Comparison of ENCODE assay signal across 12 mouse cellular contexts in genomic region chr9:119181241-119181728, GRCm38 (mm10). TPM values are rescaled to one million over a fixed set of nuclear protein-coding genes. Genes with fewer than 3 reads are reported as not detected.
A peak's percentile ranks its signal among the peaks of the same experiment; 100 is the strongest.
DNase-seq lines count a peak whose midpoint lies in the region; ATAC-seq and TF ChIP-seq lines count a peak whose summit lies in the region.
"Had no signal": no experiment of that assay in that cellular context is flagged by ENCODE, and none has a peak within 500 bp of the region (broad histone marks: within the 10 kb centered on the region; RNA-seq: fewer than 3 reads in every experiment).

No protein-coding gene starts in this region.

- intact Hi-C loops in gastrocnemius, adult 2 months (cut with DNase I) = no loop called here
- intact Hi-C loops in gastrocnemius, postnatal 14 days (cut with DNase I; ENCODE audit: low total_unique reads) = no loop called here
- intact Hi-C loops in left cerebral cortex, postnatal 25 days (cut with DNase I) = no loop called here

- H3K4me1 ChIP-seq in stomach, embryonic 16.5 days (ENCODE audit: control insufficient read depth, insufficient read depth, low read length) = peaks cover 8% of the 10 kb centered on the region; the same call in 1 of the 2 replicates
- H3K4me1 ChIP-seq: stomach, embryonic 15.5 days had no signal

- H3K4me2 ChIP-seq in stomach, embryonic 16.5 days (ENCODE audit: low read depth, low read length) = no peak overlapping the region
- H3K4me2 ChIP-seq: stomach, embryonic 15.5 days had no signal

- TF ChIP-seq CTCF in gastrocnemius, adult 2 months (IDR thresholded peaks at IDR 0.05) = no peak

- 6% methylated on average over 3 of the region's 3 CpGs for WGBS in stomach, embryonic 16.5 days

- no peaks in the 10 kb centered on the region for H3K9me3 ChIP-seq in stomach, embryonic 16.5 days (replicated peaks; ENCODE audit: control insufficient read depth, low read length)
- H3K9me3 ChIP-seq: stomach, embryonic 15.5 days had no signal

- no peaks in the 10 kb centered on the region for H3K27me3 ChIP-seq in stomach, embryonic 16.5 days (ENCODE audit: control insufficient read depth, insufficient read depth, low read length)
- H3K27me3 ChIP-seq: stomach, embryonic 15.5 days had no signal

- peak; percentile 66 for ATAC-seq in stomach, embryonic 16.5 days (ENCODE audit: insufficient read depth, low FRiP score)

- no peak overlapping the region for H3K9ac ChIP-seq in stomach, embryonic 16.5 days (ENCODE audit: low read length)
- H3K9ac ChIP-seq: stomach, embryonic 15.5 days had no signal

- no peak overlapping the region for H3K4me3 ChIP-seq in gastrocnemius, adult 2 months
- H3K4me3 ChIP-seq in stomach, embryonic 16.5 days (replicated peaks; ENCODE audit: low read length) = no peak overlapping the region
- H3K4me3 ChIP-seq: myocyte; stomach, embryonic 15.5 days had no signal

- H3K27ac ChIP-seq in gastrocnemius, adult 2 months = no peak overlapping the region
- H3K27ac ChIP-seq in stomach, embryonic 16.5 days (ENCODE audit: low read length) = no peak overlapping the region
- H3K27ac ChIP-seq: stomach, embryonic 15.5 days had no signal

- no peaks in the 10 kb centered on the region for H3K36me3 ChIP-seq in stomach, embryonic 16.5 days (ENCODE audit: control insufficient read depth, insufficient read depth, low read length)
- H3K36me3 ChIP-seq: stomach, embryonic 15.5 days had no signal

- peak; percentile 43 for DNase-seq in gastrocnemius, adult 2 months
- no peak for DNase-seq in gastrocnemius, postnatal 14 days
- DNase-seq in ovary, postnatal 36 days (ENCODE audit: low spot score) = peak; percentile 23
- DNase-seq in ovary, postnatal 14 days (ENCODE audit: low spot score) = no peak
- peak; percentile 53 to 82 for DNase-seq in kidney, adult 8-10 months
- no peak for DNase-seq in cerebellum, adult 11-12 months
- DNase-seq in left cerebral cortex, postnatal 25 days (ENCODE audit: low spot score in 2 of 2) = no peak

RNA-seq across cellular contexts. Expression of gene Gm47289, which starts 22.3 kb away (rescaled TPM):
- not detected for total RNA-seq in gastrocnemius, adult 2 months (2021)
- not detected for total RNA-seq in gastrocnemius, postnatal 14 days (2021)
- not detected in 2 replicates for polyA plus RNA-seq in stomach, embryonic 16.5 days (2015; fragmentation: Nextera tagmentation; extraction: Ambion mirVana)
- total RNA-seq in left cerebral cortex, postnatal 25 days (2021) = not detected
- total RNA-seq: gastrocnemius, adult 8-10 months; left cerebral cortex, postnatal 10 days had no signal
- polyA plus RNA-seq: myocyte; stomach, embryonic 15.5 days had no signal

RNA-seq across cellular contexts. Expression of gene Acaa1b, which starts 24.4 kb away (rescaled TPM):
- total RNA-seq in gastrocnemius, adult 2 months (2021) = under 1 TPM; 0.46 to 0.84 TPM
- total RNA-seq in gastrocnemius, postnatal 14 days (2021) = 1 to 10 TPM; 1.1 to 1.3 TPM
- 1.7 and 2.3 TPM in 2 replicates for polyA plus RNA-seq in stomach, embryonic 16.5 days (2015; fragmentation: Nextera tagmentation; extraction: Ambion mirVana)
- total RNA-seq in left cerebral cortex, postnatal 25 days (2021) = 1 to 10 TPM; 1.3 to 1.9 TPM

RNA-seq across cellular contexts. Expression of gene Slc22a13, which starts 27.6 kb away (rescaled TPM):
- not detected for total RNA-seq in gastrocnemius, adult 2 months (2021)
- total RNA-seq in gastrocnemius, postnatal 14 days (2021) = not detected
- not detected in 2 replicates for polyA plus RNA-seq in stomach, embryonic 16.5 days (2015; fragmentation: Nextera tagmentation; extraction: Ambion mirVana)
- not detected for total RNA-seq in left cerebral cortex, postnatal 25 days (2021)
- total RNA-seq: gastrocnemius, adult 8-10 months; left cerebral cortex, postnatal 10 days had no signal
- polyA plus RNA-seq: myocyte; stomach, embryonic 15.5 days had no signal

Comparison
In these comparisons a context has a peak if more than half of its experiments do, and no peak if none do; other contexts are left out.
1. DNase-seq: peak in gastrocnemius, adult 2 months (single experiment), ovary, postnatal 36 days (single experiment) and kidney, adult 8-10 months (2 of 2); none in gastrocnemius, postnatal 14 days (single experiment), ovary, postnatal 14 days (single experiment), cerebellum, adult 11-12 months (single experiment) and left cerebral cortex, postnatal 25 days (0 of 2).